Mouse (Mus musculus) layer of hippocampus, adult 11-12 months (tissue): Measurements from ENCODE around the gene Nosip.

Source experiments
- DNase-seq: peaks from one replicate; pipeline ENCODE4 v3.0.0; 2022; ENCODE audit warnings: low spot score

Nosip gene

DNA sequence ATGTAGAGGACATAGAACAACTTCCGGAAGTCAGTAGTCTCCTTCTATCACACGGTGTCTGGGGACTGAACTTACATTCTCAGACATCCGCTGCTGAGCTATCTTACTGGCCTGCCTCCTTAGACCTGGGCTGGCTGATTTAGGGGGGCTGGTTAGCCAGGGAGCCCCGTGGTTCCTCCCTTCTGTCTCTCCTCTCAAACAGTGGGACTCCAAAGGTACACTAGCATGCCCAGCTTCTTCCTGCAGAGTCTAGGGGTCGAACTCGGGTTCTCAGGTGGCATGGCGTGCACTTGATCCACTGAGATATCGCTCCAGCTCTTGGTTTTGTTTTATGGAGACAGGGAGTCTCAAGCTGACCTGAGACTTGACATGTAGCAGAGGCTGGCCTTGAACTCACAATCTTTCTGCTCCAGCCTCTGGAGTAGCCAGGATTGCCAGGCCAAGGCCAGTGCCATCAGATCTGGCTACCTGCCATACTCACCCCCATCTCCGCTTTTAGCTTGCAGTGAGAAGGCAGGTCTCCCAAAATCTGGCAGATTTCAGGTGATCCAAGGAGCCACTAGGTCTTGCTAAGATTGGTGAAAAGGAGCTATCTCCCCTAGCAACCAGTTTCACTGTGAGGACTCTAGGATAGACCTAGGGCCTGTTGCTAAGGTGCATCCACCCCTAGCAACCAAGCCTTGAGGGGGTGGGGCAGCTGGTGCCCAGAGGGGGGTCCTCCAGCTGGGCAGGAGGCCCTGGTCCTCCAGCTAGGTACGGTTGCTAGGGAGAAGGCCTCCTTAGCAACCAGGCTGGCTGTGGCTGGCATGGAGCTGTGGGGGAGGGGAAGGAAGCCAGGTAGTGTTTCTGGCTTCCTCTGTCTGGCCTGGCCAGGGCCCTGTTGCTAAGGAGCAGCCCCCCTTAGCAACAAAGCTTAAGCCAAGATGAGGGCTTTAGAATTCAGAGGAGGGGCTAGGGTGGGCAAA is 3.3 kb upstream of the Nosip start:
- DNase-seq = no peak

DNA sequence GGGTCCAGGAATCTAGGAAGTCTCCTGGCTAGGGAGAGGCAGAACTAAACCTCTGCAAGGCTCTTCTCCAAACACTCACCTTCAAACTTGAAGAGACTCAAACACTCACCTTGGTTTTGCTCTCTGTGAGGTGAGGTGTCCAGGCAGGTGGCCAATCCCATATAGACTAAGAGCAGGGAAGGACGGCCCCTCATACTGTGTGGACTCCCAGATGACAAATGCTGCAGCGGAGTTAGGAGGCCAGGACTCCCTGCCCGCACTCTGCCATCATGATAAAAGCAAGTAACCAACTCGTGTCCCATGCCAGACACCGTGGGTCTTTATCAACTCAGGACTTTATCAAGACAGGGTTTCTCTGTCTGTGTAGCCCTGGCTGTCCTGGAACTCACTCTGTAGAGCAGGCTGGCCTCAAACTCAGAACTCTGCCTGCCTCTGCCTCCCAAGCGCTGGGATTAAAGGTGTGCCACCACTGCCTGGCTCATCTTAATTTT is 1.6 kb upstream of the Nosip start:
- DNase-seq = no peak

DNA sequence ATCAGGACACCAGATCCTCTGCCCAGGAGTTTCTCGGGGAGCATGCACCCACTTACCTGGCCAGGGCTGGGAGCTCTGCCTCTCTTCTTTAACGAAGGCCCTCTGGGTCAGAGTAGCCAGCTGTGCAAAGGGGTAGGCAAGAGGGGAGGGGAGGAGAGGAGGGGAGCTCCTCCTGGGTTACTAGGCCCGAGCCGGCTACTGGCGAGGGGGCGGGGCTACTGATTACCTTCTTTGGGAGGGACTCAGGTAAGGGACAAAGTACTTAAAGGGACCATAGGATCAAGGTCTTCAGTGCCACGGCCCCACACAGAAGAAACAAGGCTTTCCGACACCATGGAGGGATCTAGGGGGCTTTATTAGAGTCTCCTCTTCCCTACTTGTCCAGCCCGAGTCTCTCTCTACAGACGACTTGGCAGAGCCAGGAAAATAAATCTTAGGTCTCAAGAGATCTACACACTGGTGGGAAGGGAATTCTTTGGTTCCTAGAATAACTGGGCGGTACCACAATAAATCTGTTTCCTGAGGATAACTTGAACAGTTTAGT is 625 bp upstream of the Nosip start:
- no peak for DNase-seq

DNA sequence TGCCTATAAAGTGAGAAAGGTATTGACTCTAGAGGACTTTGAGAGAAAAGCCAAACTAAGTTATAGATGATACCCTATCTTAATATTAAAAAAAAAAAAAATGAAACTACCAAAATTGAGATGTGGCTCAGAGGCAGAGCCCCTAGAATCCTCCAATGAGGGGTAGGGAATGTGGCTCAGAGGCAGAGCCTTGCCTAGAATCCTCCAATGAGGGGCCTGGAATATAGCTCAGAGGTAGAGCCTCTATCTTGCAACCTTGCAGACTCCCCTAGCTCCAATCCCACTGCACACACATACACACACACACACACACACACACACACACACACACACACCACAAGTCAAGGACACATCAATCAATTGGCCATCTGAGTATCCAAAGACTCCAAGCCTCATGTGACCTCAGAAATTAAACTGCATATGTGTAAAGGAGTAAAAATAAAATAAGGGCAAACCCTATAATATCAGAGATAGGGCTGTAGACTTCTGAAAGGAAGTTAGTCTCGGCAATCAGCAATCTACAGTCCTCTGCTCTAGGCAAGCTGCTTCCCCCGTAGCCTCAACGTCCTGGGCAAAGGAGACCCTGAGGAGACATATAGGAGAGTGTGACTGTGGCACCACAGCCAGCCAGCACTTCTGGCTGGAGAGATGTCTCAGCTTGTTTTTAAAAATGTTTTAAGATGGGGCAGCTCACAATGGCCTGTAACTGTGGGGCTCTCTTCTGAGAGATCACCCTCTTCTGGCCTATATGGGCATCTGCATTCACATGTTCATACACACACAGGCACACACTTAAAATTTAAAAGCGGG is 5.2 kb downstream of the Nosip start:
- no peak for DNase-seq

DNA sequence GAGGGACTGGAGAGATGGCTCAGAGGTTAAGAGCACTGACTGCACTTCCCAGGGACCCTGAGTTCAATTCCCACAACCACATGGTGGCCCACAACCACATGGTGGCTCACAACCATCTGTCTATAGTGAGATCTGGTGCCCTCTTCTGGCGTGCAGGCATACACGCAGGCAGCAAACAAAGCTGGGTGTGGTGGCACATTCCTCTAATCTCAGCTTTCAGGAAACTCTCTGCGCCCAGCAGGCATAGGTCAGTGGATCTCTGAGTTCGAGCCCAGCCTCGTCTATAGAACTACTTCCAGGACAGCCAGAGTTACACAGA is 5.7 kb downstream of the Nosip start:
- no peak for DNase-seq

DNA sequence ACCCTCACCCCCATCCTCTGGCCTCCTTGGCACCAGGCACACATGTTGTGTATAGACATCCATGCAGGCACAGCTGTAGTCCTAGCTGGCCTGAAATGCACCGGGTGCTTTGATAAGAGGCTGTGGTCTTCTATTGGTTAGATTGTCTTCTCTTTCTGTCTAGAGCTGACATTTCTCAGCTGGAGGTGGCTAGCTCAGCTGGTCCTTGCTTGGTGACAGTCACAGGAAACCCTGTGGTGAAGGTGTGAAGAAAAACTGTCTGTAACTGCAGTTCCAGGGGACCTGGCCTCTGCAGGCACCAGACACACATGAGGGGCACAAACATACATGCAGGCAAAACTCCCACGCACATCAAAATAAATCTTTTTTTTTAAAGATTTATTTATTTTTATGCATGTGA is 7.4 kb downstream of the Nosip start:
- DNase-seq = no peak

DNA sequence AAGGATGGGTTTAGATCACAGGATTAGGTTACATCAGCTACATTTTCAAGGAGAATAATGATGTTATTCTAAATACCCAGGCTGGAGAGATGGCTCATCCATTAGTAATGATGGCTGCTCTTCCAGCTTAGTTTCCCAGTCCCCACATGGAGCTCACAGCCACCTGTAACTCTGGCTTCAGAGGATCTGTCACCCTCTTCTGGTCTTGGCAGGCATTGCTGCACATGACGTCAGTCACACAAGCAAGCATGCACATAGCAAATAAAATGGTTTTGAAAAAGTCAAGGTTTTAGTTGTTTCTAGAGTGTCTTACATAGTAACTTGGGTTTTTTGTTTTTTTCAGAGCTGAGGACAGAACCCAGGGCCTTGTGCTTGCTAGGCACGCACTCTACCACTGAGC is 10.0 kb downstream of the Nosip start:
- no peak for DNase-seq

DNA sequence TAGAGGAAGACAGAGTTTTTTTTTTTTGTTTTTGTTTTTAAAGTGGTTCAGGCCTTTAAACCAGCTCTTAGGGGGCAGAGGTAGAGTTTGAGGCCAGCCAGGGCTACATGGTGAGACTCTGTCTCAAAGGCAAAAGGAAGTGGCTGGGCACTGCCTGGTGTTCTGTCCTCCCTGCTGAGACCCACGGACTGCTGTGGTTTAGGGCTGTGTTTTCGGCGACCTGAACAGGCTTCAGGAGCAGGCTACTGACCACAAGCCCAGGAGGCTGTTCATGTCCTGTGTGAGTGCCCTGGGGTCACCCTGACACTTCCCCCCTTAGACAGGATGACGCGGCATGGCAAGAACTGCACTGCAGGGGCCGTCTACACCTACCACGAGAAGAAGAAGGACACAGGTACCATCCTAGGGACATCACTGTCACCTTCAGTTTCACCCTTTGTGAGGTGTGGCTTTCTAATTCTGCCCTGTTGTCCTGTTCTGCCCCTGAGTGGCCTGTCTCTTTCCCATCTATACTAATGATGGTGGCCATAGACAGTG is 11.0 kb downstream of the Nosip start:
- DNase-seq = no peak

DNA sequence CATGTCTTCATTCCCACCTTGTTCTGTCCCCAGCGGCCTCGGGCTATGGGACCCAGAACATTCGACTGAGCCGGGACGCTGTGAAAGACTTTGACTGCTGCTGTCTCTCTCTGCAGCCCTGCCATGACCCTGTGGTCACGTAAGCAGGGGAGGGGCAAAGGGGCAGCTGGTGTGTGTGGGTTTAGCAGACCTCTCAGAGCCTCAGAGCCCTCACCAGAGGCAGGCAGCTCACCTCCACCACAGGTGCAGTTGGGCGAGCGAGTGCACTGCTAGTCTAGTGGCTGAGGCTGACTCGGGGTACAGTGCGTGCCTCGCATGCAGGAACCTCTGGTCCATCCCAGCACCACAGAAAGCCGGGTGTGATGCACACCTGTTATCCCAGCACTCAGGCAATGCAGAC is 11.7 kb downstream of the Nosip start:
- no peak for DNase-seq

DNA sequence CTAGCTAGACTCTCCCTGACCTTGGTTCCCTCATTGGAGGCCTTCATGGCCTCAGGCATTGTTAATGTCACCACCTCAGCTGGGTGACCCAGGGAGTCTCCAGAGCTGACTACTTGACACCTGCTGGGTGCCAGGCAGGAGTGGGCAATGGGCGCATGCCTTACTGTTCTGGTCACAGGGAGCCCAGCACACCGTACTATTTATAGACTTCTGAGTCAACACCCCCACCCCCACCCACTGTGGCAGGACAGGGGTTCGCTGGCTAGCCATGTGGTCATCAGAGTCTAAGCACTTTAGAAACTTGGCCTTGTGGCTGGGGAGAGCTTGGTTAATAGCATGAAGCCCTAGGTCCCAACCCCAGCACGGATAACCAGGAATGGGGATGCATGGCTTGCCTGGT is 13.2 kb downstream of the Nosip start:
- no peak for DNase-seq

DNA sequence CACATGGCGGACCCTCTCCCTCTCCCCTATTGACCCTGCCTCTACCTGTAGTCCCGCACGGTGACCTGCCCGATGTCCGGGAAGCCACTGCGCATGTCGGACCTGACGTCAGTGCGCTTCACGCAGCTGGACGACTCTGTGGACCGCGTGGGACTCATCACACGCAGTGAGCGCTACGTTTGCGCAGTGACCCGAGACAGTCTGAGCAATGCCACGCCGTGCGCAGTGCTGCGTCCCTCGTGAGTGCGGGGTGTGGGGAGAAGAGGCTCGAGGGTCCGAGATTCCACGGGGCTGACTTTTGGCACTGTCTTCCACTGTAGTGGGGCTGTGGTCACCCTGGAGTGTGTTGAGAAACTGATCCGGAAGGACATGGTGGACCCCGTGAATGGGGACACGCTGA is 14.3 kb downstream of the Nosip start:
- no peak for DNase-seq

DNA sequence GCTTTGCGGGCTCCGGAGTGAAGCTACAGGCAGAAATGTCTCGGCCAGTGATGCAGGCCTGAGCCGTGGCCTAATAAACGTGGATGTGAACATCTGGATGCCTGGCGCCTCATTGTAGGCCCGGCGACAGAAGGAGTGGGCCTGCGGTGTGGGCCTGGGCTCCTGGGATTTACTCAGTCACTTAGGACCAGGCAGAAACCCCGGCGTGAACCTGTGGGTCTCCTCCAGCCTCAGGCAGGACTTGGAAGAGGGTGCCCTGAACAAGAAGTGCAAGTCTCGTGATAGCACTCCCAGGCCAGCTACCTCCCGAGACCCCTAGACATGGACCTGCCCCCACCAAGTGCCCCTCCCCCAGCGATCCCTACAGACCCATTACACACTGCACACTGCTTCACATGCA is 15.1 kb downstream of the Nosip start:
- no peak for DNase-seq

DNA sequence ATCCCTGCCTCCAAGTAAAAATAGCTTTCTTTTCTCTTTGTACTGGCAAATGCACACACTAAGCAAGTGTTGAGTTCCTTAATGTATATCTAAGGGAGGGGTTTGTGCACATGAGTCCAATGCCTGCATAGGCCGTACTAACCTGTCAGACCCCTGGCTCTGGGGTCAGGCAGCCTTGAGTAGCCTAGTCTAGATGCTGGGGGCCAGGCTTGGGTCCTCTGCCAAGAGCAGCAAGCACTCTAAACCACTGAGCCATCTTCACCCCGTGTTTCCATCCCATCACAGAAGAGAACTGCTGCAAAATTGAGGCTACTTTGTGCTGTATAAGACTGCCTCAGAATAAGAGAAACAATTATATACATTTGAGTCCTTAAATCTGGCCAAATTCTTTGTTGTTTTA is 15.6 kb downstream of the Nosip start:
- DNase-seq = no peak

DNA sequence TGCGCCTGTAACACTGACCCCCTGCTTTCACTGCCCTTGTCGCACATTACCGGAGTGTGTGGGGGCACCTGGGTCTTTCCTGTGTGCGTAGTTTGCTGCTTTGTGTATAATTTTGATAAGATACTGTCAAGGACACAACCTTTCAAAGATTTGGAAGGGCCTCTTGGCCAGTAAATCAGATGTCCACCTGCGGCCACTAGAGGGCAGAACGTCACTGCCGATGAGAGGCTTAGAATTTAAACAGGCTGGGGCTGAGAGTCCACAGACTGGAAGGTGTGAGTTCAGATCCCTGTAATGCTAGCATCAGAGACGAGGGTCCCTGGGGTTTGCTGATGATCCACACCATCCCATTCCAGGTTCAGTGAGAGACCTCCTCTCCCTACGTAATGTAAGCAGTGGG is 16.3 kb downstream of the Nosip start:
- peak; percentile 64 for DNase-seq

DNA sequence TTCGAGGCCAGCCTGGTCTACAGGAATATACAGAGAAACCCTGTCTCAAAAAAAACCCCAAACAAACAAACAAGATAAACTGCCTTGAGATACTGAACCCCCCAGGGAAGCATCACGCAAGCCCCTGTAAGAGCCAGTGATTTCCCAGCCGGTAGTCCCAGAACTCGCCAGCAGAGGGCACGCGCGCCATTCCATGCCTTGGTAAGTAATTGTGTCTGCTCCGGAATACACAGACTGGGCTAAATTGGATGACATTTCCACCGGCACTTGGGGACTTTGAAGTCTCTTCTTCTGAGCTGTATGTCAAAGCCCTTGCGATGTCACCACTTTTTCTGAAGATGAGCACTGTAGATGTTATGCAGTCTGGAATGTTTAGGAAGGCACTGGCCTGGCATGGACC is 17.6 kb downstream of the Nosip start:
- DNase-seq = peak; percentile 94

DNA sequence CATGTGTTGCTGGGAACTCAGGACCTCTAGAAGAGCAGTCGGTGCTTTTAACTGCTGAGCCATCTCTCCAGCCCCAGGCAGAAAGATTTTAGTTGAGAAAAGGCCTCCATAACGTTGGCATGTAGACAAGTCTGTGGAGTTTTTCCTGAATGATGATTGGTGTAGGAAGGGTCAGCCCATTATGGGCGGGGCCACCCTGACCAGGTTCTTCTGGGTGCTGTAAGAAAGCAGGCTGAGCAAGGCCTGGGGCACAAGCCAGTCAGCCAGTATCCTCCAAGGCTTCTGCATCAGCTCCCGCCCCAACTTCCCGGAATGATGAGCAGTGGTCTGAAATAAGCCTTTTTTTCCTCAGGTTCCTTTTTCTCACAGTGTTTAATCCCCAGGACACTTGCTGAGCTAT is 18.8 kb downstream of the Nosip start:
- no peak for DNase-seq

DNA sequence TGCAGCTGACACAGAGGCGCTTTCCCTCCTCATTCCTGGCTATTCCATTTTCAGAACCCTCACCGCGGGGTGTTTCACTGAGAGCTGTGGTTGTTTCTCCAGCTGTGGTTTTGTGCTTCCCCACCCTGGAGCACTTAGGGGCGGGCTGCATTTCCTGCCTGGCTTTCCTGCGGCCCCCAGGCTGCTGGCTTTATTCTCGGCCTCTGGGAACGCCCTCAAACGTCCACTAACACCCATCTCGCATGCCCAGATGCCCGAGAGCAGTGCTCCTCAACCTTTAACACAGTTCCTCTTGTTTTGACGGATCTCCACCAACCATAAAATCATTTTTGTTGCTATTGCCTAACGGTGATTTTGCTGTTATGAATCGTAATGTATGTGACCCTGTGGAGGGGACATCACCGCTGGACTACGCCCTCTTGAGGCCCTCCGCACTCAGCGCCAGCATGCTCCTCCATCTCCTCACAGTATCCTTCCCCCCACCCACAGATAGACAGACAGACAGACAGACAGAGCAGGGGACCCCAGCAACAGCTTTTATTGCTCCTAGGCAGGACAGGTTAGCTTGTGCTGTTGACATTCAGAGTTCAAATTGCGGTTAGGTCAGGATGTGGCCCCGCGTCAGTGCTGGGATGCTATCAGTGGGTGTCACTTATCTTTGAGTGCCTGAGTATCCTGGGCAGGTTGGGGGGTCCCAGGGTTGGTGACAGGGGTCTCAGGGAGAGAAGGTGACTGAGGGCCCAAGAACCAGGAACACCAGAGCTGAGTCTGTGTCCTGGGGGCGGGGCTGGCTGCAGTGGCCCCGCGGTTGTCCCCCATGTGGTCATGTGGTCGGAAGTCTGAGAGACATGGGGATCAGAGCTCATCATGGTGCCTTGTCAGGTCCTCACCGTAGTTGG is 20.4 kb downstream of the Nosip start:
- DNase-seq = peak; percentile 55

DNA sequence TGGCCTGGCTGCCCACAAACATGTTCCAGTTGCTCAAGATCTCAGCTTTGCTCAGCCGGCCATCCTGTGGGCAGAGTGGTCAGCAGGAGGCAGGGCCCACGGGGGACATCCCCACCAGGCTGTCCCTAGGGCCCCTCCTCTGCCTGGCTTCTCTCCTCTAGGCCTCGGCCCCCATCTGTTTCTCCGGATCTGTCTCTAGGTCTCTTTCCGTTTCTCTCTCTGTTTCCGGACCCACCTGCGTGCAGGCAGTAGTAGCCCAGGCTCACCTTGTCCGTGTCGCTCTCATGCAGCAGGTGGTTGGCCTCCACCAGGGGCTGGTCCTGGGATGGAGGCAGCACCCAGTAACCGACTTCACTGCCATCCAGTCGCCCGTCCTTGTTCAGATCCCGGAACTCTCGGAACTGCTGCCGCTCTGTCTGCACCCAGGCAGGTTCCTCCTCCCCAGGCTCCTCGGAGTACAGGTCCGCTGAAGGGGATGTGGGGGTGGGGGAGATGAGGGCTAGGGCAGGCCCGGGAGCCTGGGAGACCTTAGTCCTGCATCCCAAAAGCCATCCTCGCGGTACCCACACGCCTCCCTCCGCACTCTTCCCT is 21.2 kb downstream of the Nosip start:
- DNase-seq = no peak

DNA sequence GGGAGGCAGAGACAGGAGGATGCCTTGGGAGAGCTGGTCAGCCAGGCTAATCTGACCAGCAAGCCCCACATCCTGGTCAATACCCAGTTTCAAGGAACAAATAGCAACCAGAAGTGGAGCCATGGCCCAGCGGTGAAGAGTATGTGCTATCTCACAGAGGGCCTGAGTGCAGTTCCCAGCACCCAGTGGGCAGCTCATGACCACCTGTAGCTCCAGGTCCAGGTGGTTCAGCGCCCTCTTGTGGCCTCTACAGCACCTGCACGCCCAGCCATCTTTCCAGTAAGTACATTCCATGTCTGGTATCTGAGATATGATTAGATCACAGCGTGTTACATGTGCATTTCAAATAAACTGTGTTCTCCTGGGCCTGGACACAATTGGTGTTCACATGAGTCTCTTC is 23.9 kb downstream of the Nosip start:
- DNase-seq = no peak

DNA sequence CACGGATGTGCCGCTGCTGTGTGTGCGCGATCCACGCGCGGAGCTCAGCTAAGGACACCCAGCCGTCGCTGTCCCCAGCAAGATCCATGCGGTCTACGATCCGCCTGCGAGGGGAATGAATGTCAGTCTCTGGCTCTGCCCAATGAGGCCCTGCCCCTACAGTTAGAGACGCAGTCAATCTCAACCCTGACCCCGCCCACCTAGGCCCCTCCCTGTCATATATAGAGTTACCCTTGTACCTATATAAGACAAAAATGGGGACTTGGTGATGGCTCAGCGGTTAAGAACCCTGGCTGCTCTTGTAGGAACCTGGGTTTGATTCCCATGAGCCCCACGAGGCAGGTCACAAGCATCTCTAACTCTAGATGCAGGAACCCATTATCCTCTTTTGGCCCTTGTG is 26.4 kb downstream of the Nosip start:
- no peak for DNase-seq

DNA sequence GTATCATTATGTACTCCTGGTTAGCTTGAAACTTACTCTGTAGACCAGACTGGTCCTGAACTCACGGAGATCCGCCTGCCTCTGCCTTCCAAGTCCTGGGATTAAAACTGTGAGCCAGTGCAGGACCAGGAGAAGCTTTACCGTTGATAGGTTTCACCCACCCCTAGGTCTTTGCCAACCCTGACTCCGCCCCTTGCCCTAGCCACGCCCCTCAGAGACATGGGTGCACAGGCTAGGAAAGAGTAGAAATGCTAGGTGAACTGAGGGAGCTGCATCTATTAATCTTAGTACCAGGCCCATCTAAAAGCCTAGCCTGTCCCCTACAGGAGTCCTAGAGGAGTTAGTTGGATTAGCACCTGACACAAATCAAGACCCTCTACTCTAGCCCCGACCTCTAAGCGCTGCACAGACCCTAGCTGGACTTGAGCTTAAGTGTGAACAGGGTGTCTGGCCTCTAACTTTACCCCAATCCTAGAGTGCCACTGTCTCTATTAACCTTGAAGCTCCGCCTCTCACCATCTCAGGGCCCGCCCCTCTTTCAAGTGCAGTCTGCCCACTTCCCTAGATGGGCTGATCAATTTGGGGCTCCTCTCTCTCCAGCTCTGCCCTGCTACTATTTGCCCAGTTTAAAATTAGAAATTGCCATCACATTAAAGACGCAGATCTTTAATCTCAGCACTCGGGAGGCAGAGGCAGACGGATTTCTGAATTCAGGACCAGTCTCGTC is 28.2 kb downstream of the Nosip start:
- no peak for DNase-seq
